Mouse (Mus musculus) liver, embryonic 14.5 days (tissue): Measurements from ENCODE around the gene Serinc4.
"Not testable (repeated sequence)": the region's sequence is repeated elsewhere in the genome, so short reads cannot be mapped to it uniquely, and the experiment has no call there.

ENCODE experiments used
- CTCF ChIP-seq: IDR thresholded peaks from 2 replicates; pipeline ENCODE4 v1.5.1; 2016; ENCODE audit warnings: antibody characterized with exemption, low read depth, control low read depth
- EP300 ChIP-seq: IDR thresholded peaks from 2 replicates; pipeline ENCODE4 v1.6.1; 2016; ENCODE audit warnings: antibody characterized with exemption, low read depth

DNA sequence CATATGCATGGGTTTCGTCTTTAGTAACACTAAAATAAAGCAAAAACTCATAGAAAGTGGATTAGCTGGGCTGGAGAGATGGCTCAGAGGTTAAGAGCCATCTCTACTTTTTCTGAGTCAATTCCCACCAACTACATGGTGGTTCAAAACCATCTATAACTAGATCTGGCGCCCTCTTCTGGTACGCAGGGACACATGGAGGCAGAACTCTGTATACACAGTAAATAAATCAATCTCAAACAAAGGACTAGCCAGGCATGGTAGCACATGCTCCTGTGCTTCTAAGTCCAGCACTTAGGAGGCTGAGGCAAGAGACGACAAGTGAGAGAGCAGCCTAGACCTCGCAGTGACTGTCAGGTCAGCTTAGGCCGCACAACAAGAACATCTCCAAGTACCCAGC is 45.0 kb upstream of the Serinc4 start:
- not testable (repeated sequence) for TF ChIP-seq CTCF, EP300
